Mouse (Mus musculus) embryonic fibroblast, embryonic 13.5 days (primary cell): ENCODE measurements around the gene Rims3. TPM values are rescaled to one million over a fixed set of nuclear protein-coding genes. Genes with fewer than 3 reads are reported as not detected.

Source experiments
- H3K27ac ChIP-seq: 2 replicates; pipeline ENCODE4 v1.5.1; 2012; ENCODE audit warnings: low read length, control low read depth, inconsistent platforms; ENCODE audit not compliant: insufficient read depth
- H3K4me1 ChIP-seq: 2 replicates; pipeline ENCODE4 v1.6.1; 2011; ENCODE audit warnings: low read length; ENCODE audit not compliant: control insufficient read depth, insufficient read depth
- H3K4me3 ChIP-seq: 2 replicates; pipeline ENCODE4 v1.5.1; 2011; ENCODE audit warnings: mild to moderate bottlenecking, control low read depth, low read length; ENCODE audit not compliant: insufficient read depth
- CTCF ChIP-seq: IDR thresholded peaks from 2 replicates; pipeline ENCODE4 v1.5.1; 2011; ENCODE audit warnings: mild to moderate bottlenecking, control low read depth, low read length, moderate library complexity, borderline replicate concordance; ENCODE audit not compliant: insufficient read depth
- POLR2A ChIP-seq: IDR thresholded peaks from 2 replicates; pipeline ENCODE4 v1.6.1; 2011; ENCODE audit warnings: low read depth, mild to moderate bottlenecking, control low read depth, low read length, moderate library complexity
- polyA plus RNA-seq: library from polyadenylated mRNA; stranded (reverse); fragments of >200 nt; gene quantifications from 2 replicates; pipeline ENCODE4 v1.2.4, GENCODE M21; 2011; ENCODE audit warnings: low read depth; ENCODE audit not compliant: missing spikeins, insufficient read length

Rims3 gene
- polyA plus RNA-seq, 1 experiment, result not detected

- Histone ChIP-seq H3K27ac (no peak overlapping the region), H3K4me1 (no peaks in the 10 kb centered on the region), H3K4me3 (no peak overlapping the region)
- no peak for TF ChIP-seq POLR2A
- no peak for TF ChIP-seq CTCF
These were observed 5.7 kb upstream of the Rims3 start for GRCm38 (mm10) chr4:120848909-120849308.

GRCm38 (mm10) chr4:120849451-120849850, 5.2 kb upstream of the Rims3 start:
- Histone ChIP-seq H3K4me1 (no peaks in the 10 kb centered on the region), H3K27ac (no peak overlapping the region), H3K4me3 (no peak overlapping the region)
- no peak for TF ChIP-seq POLR2A
- no peak for TF ChIP-seq CTCF

GRCm38 (mm10) chr4:120850946-120851345, 3.7 kb upstream of the Rims3 start:
- H3K4me3 ChIP-seq, result no peak overlapping the region
- H3K4me1 ChIP-seq, result no peaks in the 10 kb centered on the region
- no peak for TF ChIP-seq POLR2A
- TF ChIP-seq CTCF, result peak; percentile 72; the same call in 1 of the 2 replicates
- H3K27ac ChIP-seq, result no peak overlapping the region

DNA sequence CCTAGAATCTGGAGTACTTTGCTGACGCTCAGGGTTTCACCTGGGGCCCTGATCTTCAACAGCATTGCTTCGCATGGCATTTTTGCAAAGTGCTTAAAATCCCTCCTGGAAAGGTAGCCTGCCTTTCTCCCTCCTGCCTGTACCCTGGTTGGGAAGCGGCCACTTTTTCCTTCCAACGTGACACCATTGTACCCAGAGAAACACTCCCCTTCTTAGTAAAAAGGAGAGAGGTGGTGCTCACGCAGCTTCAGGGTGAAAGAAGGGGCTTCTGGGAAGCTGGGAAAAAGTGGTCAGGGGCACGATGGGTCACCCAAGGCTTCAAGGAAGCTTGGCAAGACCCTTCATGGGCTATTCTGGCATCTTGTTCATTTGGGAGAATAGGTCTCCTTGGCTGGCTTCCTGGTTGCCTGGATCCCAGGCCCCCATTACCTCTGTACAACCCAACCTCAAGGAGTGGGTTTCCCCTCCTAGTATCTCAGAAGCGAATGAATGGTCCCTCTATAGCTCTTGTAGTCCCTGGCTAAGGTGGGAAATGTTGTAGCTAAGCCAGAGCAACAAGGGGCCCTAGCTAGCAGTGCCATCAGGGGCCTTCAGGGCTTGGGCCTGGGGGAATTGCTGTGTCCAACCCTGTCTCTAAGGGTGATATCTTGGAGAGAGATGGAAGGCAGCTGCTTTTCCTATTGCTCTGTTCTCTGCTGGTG, 894 bp downstream of the Rims3 start:
- Histone ChIP-seq H3K27ac (no peak overlapping the region), H3K4me3 (no peak overlapping the region), H3K4me1 (no peaks in the 10 kb centered on the region)
- TF ChIP-seq POLR2A (no peak), CTCF (no peak)

GRCm38 (mm10) chr4:120856376-120856775, 1.8 kb downstream of the Rims3 start:
- no peak overlapping the region for H3K27ac ChIP-seq
- no peak overlapping the region for H3K4me3 ChIP-seq
- TF ChIP-seq POLR2A, result no peak
- TF ChIP-seq CTCF, result no peak
- no peaks in the 10 kb centered on the region for H3K4me1 ChIP-seq

GRCm38 (mm10) chr4:120859865-120860264, 5.2 kb downstream of the Rims3 start:
- Histone ChIP-seq H3K27ac (no peak overlapping the region), H3K4me1 (no peaks in the 10 kb centered on the region), H3K4me3 (no peak overlapping the region)
- TF ChIP-seq POLR2A, result no peak

- Histone ChIP-seq H3K4me3 (no peak overlapping the region), H3K4me1 (no peaks in the 10 kb centered on the region)
- TF ChIP-seq CTCF (no peak), POLR2A (no peak)
These were observed 11.6 kb downstream of the Rims3 start for GRCm38 (mm10) chr4:120866211-120866610.

GRCm38 (mm10) chr4:120868246-120868645, 13.6 kb downstream of the Rims3 start:
- H3K4me1 ChIP-seq, result no peaks in the 10 kb centered on the region
- H3K4me3 ChIP-seq, result no peak overlapping the region
- H3K27ac ChIP-seq, result no peak overlapping the region
- TF ChIP-seq POLR2A (no peak), CTCF (no peak)

More at GRCm38 (mm10) chr4:120866211-120866610, 11.6 kb downstream of the Rims3 start:
- H3K27ac ChIP-seq, result no peak overlapping the region

DNA sequence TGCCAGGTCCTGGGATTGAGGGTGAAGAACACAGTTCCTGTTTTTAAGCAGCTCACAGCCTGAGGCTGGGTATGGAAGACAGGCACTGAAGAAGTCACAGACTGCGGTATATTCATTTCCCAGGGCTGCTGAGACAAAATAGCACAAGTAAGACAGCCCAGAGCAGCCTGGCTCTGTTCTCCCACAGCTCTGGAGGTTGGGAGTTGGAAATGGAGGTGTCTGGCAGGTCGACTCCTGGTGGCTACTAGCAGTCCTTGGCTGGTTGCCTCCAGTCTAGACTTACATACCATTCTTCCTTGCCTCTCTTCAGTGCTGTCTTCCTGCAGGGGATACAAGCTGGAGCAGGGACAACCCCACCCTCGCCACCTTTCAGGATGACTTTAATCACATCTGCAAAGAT, 14.4 kb downstream of the Rims3 start:
- Histone ChIP-seq H3K4me1 (no peaks in the 10 kb centered on the region), H3K27ac (no peak overlapping the region), H3K4me3 (no peak overlapping the region)
- TF ChIP-seq POLR2A (no peak), CTCF (no peak)

DNA sequence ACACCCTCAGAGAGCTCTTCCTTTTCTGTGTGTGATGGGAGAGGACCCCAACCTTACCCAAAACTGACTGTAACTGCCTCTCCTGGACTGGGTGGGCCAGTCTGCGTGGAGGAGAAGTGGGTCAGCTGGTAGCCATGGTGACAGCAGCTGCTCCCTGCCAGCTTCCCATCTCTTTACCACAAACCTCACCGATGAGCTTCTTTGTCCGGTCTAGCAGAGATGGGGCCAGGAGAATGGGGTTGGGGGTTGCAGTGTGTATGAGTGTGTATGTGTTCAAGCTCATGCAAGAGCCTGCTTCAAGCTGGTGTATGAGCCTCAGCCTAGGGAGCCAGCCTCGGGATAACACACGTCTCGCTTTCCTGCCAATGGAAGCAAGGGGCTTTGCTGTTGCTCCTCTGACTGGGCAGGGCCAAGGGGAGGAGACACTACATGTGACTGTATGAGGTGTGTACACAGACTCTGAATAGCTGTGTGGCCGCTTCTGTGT, 15.7 kb downstream of the Rims3 start:
- no peak overlapping the region for H3K4me3 ChIP-seq
- TF ChIP-seq POLR2A (no peak), CTCF (no peak)
- H3K27ac ChIP-seq, result no peak overlapping the region
- H3K4me1 ChIP-seq, result no peaks in the 10 kb centered on the region
